Mouse (Mus musculus): ENCODE measurements around the gene Aebp2. TPM values are rescaled to one million over a fixed set of nuclear protein-coding genes. Genes with fewer than 3 reads are reported as not detected.
A peak's percentile ranks its signal among the peaks of the same experiment; 100 is the strongest.

The Aebp2 gene
- total RNA-seq, 1 experiment from 2014 or later, result 51.2 TPM

GRCm38 (mm10) chr6:140606534-140606933, 15.9 kb upstream of the Aebp2 start:
- no peak for DNase-seq

DNA sequence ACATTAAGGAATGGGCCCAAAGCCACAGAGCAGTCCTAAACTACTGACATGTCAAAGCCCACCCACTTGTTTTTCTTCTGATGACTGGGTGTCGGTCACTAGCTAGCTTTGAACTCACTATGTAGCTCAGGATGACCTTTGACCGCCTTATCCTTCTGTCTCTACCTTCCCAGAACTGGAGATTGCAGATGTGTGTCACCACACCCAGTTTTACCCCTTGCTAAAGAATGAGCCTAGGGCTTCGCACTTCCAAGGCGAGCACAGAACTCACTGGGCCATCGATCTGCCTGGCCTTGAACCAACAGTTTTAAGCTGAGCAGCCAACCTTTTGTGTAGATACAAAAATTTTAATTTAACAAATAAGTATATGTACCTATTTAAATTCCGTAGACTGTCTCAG, 13.8 kb upstream of the Aebp2 start:
- no peak for DNase-seq

DNA sequence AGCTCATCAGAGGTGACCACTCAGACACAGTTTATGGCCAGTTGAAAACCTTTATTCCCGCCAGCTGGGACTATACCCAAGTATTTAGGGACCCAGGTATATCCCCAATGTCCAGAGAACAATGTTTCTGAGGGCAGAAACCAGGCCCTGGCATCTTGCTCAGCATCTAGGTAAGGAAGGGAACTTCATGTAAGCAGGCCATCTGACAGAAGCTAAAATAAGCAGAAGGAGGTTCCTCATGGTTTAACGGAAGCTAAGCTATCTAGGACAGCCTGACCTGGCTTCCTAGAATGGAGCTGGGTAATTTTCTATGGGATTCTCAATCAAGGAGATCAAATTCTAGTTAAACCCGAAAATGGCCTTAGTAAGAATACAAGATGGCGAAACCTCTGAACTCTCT, 12.9 kb upstream of the Aebp2 start:
- no peak for DNase-seq

- no peak for DNase-seq
Measured at GRCm38 (mm10) chr6:140610117-140610516, 12.3 kb upstream of the Aebp2 start.

GRCm38 (mm10) chr6:140611282-140611681, 11.2 kb upstream of the Aebp2 start:
- DNase-seq, result no peak

- DNase-seq, result no peak
Measured at GRCm38 (mm10) chr6:140611893-140612473, 10.5 kb upstream of the Aebp2 start.

- DNase-seq, result no peak
Measured at GRCm38 (mm10) chr6:140613822-140614221, 8.6 kb upstream of the Aebp2 start.

DNA sequence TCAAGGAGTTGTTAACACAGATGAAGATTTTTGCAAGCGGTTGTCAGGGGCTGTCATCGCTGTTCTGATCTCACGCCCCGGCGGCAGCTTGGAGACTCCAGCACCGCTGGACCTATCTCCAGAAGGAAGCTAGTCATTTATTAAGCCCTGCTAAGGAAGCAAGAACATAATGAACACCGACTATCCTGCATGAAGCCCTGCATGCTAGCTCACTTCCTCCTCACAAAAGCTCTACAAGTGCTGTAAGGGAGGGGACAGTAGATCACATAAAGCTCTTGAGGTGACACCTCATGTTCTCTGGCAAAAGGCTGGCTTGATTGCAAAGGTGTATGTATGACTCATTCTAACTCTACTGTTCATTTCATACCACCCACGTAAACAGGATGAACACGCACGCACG, 7.8 kb upstream of the Aebp2 start:
- no peak for DNase-seq

DNA sequence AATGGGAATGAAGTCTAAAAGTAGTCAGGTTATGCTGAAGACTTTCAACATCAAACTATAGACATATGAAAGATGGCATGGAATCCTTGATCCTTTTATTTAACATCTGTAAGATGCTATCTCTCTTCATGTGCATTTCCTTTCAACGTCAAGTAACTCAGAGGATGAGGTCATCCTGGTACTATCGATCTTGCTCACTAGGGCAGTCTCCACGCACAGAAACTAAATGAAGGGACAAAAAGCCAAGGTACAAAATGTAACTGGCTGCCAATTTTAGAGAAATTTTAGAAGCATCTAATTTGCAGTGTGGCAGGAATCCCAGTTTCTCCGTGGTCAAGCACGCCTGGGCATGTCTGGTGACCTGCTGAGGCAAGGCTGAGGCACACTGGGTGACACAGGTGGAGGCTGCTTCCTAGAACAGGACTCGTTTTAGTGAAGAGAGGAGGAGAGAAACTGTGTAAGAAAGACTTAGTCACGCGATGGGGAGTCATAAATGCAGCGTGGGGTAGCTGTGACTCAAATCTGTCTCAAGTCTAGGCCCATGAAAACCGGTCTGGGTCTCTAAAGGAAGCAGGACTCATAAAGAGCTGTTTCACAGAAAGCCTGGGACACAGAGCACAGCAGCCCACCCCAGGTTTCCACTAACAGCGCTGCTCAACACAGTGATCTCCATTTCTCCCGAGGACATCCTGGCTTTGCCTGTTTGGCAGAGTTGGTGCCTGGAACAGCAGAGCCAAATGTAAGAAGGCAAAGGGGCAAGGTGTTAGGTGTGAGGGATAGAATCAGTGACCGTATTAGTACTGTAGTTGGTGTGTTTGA, 1.7 kb upstream of the Aebp2 start:
- DNase-seq, result no peak

DNA sequence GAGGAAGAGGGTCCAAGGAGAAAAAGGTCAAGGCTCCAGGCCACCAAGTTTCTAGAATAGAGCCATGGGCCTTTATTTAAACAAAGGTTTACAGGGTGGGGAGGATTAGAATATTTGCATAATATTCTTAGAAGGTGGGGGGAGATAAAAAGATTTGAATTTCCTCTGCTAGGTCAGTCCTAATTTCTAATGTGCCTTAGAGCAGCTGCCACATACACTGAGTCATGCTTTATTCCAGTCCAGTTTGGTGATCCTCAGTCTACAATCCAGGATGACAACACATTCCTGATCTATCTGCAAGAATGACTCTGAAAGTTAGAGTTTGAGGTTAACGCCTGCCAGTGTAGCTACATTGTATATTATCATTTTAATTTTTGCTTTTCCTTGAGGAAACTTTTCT, 841 bp upstream of the Aebp2 start:
- no peak for DNase-seq

GRCm38 (mm10) chr6:140623226-140624095, 998 bp downstream of the Aebp2 start:
- DNase-seq, result peak; percentile 95

DNA sequence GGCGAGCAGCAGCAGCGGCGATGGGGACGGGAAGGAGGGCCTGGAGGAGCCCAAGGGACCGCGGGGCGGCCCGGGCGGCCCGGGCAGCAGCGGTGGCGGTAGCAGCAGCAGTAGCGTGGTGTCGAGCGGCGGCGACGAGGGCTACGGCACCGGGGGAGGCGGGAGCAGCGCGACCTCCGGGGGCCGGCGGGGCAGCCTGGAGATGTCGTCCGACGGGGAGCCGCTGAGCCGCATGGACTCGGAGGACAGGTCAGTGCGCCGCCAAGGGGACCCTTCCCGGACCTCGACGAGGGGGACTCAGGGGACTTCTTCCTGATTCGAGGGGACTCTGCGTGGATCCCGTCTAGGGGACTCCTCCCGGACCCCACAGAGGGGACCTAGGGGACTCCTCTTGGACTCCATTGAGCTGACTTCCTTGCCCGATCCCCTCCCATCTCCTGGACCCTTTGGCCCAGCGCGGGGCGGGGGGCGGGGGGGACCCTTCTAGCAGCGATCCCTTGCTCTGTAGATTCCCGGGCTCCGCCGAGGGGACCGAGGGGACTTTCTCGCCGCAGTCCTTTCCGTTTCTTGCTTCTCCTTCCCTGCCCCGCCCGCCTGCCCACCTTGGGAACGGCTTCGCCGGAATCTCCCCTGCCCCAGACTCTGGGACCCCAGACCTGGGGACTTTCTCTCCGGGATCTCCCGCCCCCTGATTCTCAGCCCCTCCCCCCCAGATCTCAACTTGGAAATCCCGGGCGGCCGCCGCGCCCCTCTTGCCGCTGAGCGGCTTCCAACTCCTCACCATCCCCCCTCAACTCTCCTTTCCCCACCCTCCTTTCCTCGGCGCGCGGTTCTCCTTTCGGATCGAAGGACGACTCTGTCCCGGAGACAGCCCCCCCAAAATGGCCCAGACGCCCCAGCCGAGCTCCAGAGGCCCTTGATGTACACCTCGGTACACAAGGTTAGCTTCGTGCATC, 1.9 kb downstream of the Aebp2 start:
- peak; percentile 45 for DNase-seq

DNA sequence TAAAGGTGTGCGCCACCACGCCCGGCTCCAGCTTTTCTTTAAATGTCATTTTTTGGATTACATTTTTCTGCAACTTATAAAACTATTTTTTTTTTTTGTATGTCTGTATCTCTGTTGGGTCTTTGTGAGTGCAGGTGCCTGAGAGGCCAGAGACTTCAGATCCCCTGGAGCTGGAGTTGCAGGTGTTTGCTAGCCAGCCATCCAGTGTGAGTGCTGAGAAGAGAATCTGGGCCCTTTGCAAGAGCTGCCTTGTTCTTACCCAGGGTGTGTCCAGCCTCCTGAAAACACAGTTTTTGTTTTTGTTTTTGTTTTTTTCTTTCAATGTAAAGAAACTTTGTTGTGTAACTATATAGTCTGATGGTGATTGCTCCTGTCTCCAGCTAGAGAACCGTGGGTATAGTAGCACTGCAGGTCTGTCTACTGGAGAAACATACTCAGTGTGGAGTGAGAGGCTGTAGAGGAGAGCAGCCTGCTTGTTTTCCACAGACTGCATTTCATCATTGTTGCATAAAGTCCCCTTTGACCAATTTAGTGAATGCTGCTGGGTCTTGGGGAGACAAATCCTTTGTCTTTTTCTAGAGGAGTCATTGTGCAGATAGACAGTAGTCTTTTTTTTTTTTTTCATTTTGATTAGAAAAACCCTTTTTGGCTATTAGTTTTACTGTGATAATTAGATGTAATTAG, 6.9 kb downstream of the Aebp2 start:
- DNase-seq, result no peak

DNA sequence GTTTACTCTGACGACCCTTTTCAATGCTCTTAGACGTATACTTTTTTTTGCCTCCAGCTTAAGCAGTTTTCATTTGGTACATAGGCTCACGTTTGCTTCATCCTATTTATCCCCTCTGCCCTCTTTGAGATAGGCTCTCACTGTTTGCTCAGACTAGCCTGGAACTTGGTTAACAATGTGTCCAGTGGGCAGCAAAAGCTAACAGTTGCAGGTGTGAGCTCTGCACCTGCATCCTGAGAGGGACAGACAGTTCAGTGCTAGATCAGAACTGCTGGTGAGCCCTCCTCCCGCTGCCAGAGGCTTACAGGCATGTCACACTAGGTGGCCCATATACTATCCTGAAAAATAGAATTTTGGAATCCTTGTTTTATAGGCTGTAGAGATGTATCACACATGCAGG, 7.8 kb downstream of the Aebp2 start:
- DNase-seq, result no peak

DNA sequence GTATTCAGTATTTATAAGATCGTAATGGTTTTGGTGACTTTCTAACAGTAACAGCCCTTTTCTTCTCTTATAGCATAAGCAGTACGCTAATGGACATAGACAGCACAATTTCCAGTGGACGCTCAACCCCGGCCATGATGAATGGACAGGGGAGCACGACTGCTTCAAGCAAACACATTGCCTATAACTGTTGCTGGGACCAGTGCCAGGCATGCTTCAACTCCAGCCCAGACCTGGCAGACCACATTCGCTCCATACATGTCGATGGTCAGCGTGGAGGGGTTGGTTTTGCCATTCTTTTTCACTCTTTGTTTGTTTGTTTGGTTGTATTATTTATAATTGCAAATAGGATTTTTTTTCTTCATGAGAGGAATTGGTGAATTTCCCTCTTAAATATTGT, 11.2 kb downstream of the Aebp2 start:
- no peak for DNase-seq

- no peak for DNase-seq
Measured at GRCm38 (mm10) chr6:140636290-140636689, 13.8 kb downstream of the Aebp2 start.

GRCm38 (mm10) chr6:140642010-140642409, 19.5 kb downstream of the Aebp2 start:
- no peak for DNase-seq

- no peak for DNase-seq
Measured at GRCm38 (mm10) chr6:140642655-140643054, 20.2 kb downstream of the Aebp2 start.

- DNase-seq, result no peak
Measured at GRCm38 (mm10) chr6:140645931-140646330, 23.5 kb downstream of the Aebp2 start.

GRCm38 (mm10) chr6:140646892-140647291, 24.4 kb downstream of the Aebp2 start:
- no peak for DNase-seq

GRCm38 (mm10) chr6:140649812-140650211, 27.3 kb downstream of the Aebp2 start:
- DNase-seq, result no peak

Measured in adrenal gland, postnatal 25 days (tissue).